Mouse (Mus musculus): ENCODE results near the gene Chst15. TPM values are rescaled to one million over a fixed set of nuclear protein-coding genes. Genes with fewer than 3 reads are reported as not detected.
A peak's percentile ranks its signal among the peaks of the same experiment; 100 is the strongest.

Gene Chst15
- polyA plus RNA-seq (2015; fragmentation: Nextera tagmentation; extraction: Ambion mirVana) = 17.1 and 19.7 TPM in 2 replicates

- Histone ChIP-seq H3K9me3 (replicated peaks) (no peaks in the 10 kb centered on the region), H3K27me3 (replicated peaks) (no peaks in the 10 kb centered on the region), H3K4me1 (peaks cover 49% of the 10 kb centered on the region), H3K9ac (replicated peaks) (peak within 1 kb of the TSS; percentile 75), H3K4me3 (replicated peaks) (peak within 1 kb of the TSS; percentile 87), H3K36me3 (no peaks in the 10 kb centered on the region), H3K27ac (replicated peaks) (peak within 1 kb of the TSS; percentile 90), H3K4me2 (peak within 1 kb of the TSS; percentile 81)
- ATAC-seq (ENCODE audit: low FRiP score) = peak; percentile 30
- under 1% methylated on average over 34 of the region's 34 CpGs for WGBS
Observed at GRCm38 (mm10) chr7:132317036-132317541, at the start of gene Chst15. Gene Chst15 (minus strand): TSS chr7:132317228.

DNA sequence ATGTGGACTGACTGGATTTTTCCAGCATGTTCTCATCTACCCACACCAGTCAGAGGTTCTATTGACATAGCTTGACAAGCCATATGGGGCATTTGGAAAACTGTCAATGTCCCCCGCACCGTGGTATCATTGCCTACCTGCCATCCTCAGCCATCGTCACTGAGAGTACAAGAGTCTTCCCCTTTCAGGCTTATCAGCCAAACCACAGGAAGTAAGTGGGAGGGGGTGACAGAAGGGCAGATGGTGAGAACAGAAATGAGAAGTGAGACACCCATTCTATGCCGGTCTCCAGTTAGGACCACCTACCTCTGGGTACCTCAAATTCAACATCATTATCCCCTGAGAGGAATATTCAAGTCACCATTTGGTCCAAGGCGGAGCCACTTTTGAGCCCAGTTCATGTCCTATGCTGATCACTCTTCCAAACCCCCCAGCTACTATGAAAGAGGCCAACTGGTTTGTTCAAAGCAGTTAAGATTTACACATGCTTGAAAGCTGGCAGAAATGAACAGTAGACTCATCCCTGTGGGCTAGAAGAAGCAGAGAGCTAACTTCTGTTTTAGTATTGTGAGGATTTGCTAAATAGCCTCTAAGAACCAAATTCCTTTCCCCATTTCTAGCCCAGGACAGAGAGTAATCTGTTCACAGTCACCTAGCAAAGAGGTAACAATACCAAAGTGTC, 48.8 kb upstream of the Chst15 start:
- no peaks in the 10 kb centered on the region for H3K9me3 ChIP-seq (replicated peaks)
- H3K36me3 ChIP-seq = no peaks in the 10 kb centered on the region
- H3K27me3 ChIP-seq (replicated peaks) = no peaks in the 10 kb centered on the region
- no peak overlapping the region for H3K4me3 ChIP-seq (replicated peaks)
- no peak overlapping the region for H3K9ac ChIP-seq (replicated peaks)
- WGBS = 93% methylated on average over 5 of the region's 5 CpGs
- H3K4me1 ChIP-seq = peaks cover 21% of the 10 kb centered on the region
- no peak overlapping the region for H3K27ac ChIP-seq (replicated peaks)
- no peak for ATAC-seq (ENCODE audit: low FRiP score)
- no peak overlapping the region for H3K4me2 ChIP-seq

- H3K4me1 ChIP-seq = peaks cover 21% of the 10 kb centered on the region
- ATAC-seq (ENCODE audit: low FRiP score) = no peak
Observed at GRCm38 (mm10) chr7:132365111-132365510, 48.1 kb upstream of the Chst15 start.

DNA sequence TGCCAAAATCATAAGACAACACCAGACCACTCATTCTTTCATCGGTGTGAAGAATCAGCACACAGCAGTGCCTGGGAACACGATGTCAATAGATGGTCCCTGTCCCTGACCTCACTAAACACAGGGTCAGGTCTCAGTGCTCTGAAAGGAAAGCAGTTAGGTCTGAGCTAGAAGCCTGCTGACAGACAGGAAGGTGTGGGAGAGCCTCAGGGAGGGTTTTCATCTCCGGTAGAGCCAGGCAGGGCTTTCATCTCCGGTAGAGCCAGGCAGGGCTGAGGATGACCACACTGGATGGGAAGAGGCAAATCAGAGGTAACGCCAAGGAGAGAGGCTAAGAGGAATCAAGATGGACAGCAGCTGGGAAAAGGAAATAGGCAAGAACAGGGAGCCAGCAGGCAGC, 47.5 kb upstream of the Chst15 start:
- H3K4me2 ChIP-seq = no peak overlapping the region
- no peak overlapping the region for H3K4me3 ChIP-seq (replicated peaks)
- no peaks in the 10 kb centered on the region for H3K27me3 ChIP-seq (replicated peaks)
- H3K36me3 ChIP-seq = no peaks in the 10 kb centered on the region
- peaks cover 21% of the 10 kb centered on the region for H3K4me1 ChIP-seq
- 73% methylated on average over 5 of the region's 5 CpGs for WGBS
- no peak overlapping the region for H3K27ac ChIP-seq (replicated peaks)
- no peak overlapping the region for H3K9ac ChIP-seq (replicated peaks)
- H3K9me3 ChIP-seq (replicated peaks) = no peaks in the 10 kb centered on the region
- no peak for ATAC-seq (ENCODE audit: low FRiP score)

More at GRCm38 (mm10) chr7:132365111-132365510, 48.1 kb upstream of the Chst15 start:
- H3K9ac ChIP-seq (replicated peaks) = no peak overlapping the region
- no peaks in the 10 kb centered on the region for H3K9me3 ChIP-seq (replicated peaks)
- H3K36me3 ChIP-seq = no peaks in the 10 kb centered on the region
- H3K4me2 ChIP-seq = no peak overlapping the region
- no peak overlapping the region for H3K4me3 ChIP-seq (replicated peaks)
- no peak overlapping the region for H3K27ac ChIP-seq (replicated peaks)
- no peaks in the 10 kb centered on the region for H3K27me3 ChIP-seq (replicated peaks)
- WGBS = 81% methylated on average over 5 of the region's 5 CpGs

- no peak for ATAC-seq (ENCODE audit: low FRiP score)
- 66% methylated on average over 4 of the region's 4 CpGs for WGBS
- H3K4me2 ChIP-seq = no peak overlapping the region
Observed at GRCm38 (mm10) chr7:132360336-132360735, 43.3 kb upstream of the Chst15 start.

GRCm38 (mm10) chr7:132358709-132359108, 41.7 kb upstream of the Chst15 start:
- Histone ChIP-seq H3K4me1 (peaks cover 9% of the 10 kb centered on the region; the same call in 1 of the 2 replicates), H3K27ac (replicated peaks) (no peak overlapping the region), H3K4me2 (no peak overlapping the region), H3K9me3 (replicated peaks) (no peaks in the 10 kb centered on the region), H3K4me3 (replicated peaks) (no peak overlapping the region), H3K36me3 (no peaks in the 10 kb centered on the region), H3K9ac (replicated peaks) (no peak overlapping the region), H3K27me3 (replicated peaks) (no peaks in the 10 kb centered on the region)
- ATAC-seq (ENCODE audit: low FRiP score) = no peak
- 56% methylated on average over 4 of the region's 4 CpGs for WGBS

More at GRCm38 (mm10) chr7:132360336-132360735, 43.3 kb upstream of the Chst15 start:
- H3K27ac ChIP-seq (replicated peaks) = no peak overlapping the region
- no peak overlapping the region for H3K9ac ChIP-seq (replicated peaks)
- no peaks in the 10 kb centered on the region for H3K27me3 ChIP-seq (replicated peaks)
- H3K9me3 ChIP-seq (replicated peaks) = no peaks in the 10 kb centered on the region
- H3K4me1 ChIP-seq = peaks cover 9% of the 10 kb centered on the region; the same call in 1 of the 2 replicates
- no peaks in the 10 kb centered on the region for H3K36me3 ChIP-seq
- no peak overlapping the region for H3K4me3 ChIP-seq (replicated peaks)

DNA sequence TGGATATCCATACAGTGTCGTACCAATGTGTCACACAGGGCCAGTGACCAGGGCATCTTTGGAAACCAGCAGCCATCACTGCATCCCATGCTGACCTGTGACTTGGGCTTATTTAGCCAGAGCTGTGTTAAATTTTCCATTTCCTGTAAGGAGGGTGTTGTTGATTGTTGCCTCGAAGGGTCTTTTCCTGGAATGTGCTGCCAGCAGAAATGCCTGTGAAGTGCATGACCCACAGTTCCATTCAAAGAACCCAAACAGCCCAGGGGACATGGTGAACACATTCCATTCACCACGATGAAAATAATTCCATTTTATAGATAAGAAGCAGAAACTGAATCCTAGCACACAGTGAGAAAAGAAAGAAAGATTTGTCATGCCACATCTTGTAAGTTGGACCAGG, 41.2 kb upstream of the Chst15 start:
- 65% methylated on average over 3 of the region's 3 CpGs for WGBS
- no peak overlapping the region for H3K4me3 ChIP-seq (replicated peaks)
- no peaks in the 10 kb centered on the region for H3K36me3 ChIP-seq
- peaks cover 7% of the 10 kb centered on the region; the same call in 1 of the 2 replicates for H3K4me1 ChIP-seq
- no peak overlapping the region for H3K27ac ChIP-seq (replicated peaks)
- no peak for ATAC-seq (ENCODE audit: low FRiP score)
- no peaks in the 10 kb centered on the region for H3K9me3 ChIP-seq (replicated peaks)
- H3K27me3 ChIP-seq (replicated peaks) = no peaks in the 10 kb centered on the region
- H3K9ac ChIP-seq (replicated peaks) = no peak overlapping the region
- no peak overlapping the region for H3K4me2 ChIP-seq

GRCm38 (mm10) chr7:132357841-132358237, 40.8 kb upstream of the Chst15 start:
- Histone ChIP-seq H3K4me1 (peaks cover 4% of the 10 kb centered on the region; the same call in 1 of the 2 replicates), H3K4me2 (no peak overlapping the region), H3K36me3 (no peaks in the 10 kb centered on the region), H3K4me3 (replicated peaks) (no peak overlapping the region), H3K27ac (replicated peaks) (no peak overlapping the region), H3K9me3 (replicated peaks) (no peaks in the 10 kb centered on the region), H3K9ac (replicated peaks) (no peak overlapping the region), H3K27me3 (replicated peaks) (no peaks in the 10 kb centered on the region)
- WGBS = 91% methylated on average over 3 of the region's 3 CpGs
- no peak for ATAC-seq (ENCODE audit: low FRiP score)

- Histone ChIP-seq H3K27ac (replicated peaks) (no peak overlapping the region), H3K4me3 (replicated peaks) (no peak overlapping the region), H3K9me3 (replicated peaks) (no peaks in the 10 kb centered on the region), H3K27me3 (replicated peaks) (no peaks in the 10 kb centered on the region), H3K36me3 (no peaks in the 10 kb centered on the region), H3K4me2 (no peak overlapping the region), H3K9ac (replicated peaks) (no peak overlapping the region), H3K4me1 (no peaks in the 10 kb centered on the region)
- WGBS = 39% methylated on average over 10 of the region's 10 CpGs
- ATAC-seq (ENCODE audit: low FRiP score) = no peak
Observed at GRCm38 (mm10) chr7:132356881-132357840, 40.1 kb upstream of the Chst15 start.

- Histone ChIP-seq H3K9ac (replicated peaks) (no peak overlapping the region), H3K27me3 (replicated peaks) (no peaks in the 10 kb centered on the region), H3K4me1 (no peaks in the 10 kb centered on the region), H3K4me2 (no peak overlapping the region), H3K36me3 (no peaks in the 10 kb centered on the region), H3K27ac (replicated peaks) (no peak overlapping the region), H3K9me3 (replicated peaks) (no peaks in the 10 kb centered on the region), H3K4me3 (replicated peaks) (no peak overlapping the region)
- ATAC-seq (ENCODE audit: low FRiP score) = no peak
- WGBS = 17% methylated on average over 8 of the region's 8 CpGs
Observed at GRCm38 (mm10) chr7:132356185-132356584, 39.2 kb upstream of the Chst15 start.

GRCm38 (mm10) chr7:132355767-132356166, 38.7 kb upstream of the Chst15 start:
- 71% methylated on average over 6 of the region's 6 CpGs for WGBS
- H3K27me3 ChIP-seq (replicated peaks) = no peaks in the 10 kb centered on the region
- H3K4me2 ChIP-seq = no peak overlapping the region
- H3K27ac ChIP-seq (replicated peaks) = no peak overlapping the region
- no peaks in the 10 kb centered on the region for H3K36me3 ChIP-seq
- no peak for ATAC-seq (ENCODE audit: low FRiP score)
- H3K9me3 ChIP-seq (replicated peaks) = no peaks in the 10 kb centered on the region
- no peaks in the 10 kb centered on the region for H3K4me1 ChIP-seq
- no peak overlapping the region for H3K9ac ChIP-seq (replicated peaks)
- H3K4me3 ChIP-seq (replicated peaks) = no peak overlapping the region

All from neural tube, embryonic 15.5 days (tissue).